In the genomic region with DNA sequence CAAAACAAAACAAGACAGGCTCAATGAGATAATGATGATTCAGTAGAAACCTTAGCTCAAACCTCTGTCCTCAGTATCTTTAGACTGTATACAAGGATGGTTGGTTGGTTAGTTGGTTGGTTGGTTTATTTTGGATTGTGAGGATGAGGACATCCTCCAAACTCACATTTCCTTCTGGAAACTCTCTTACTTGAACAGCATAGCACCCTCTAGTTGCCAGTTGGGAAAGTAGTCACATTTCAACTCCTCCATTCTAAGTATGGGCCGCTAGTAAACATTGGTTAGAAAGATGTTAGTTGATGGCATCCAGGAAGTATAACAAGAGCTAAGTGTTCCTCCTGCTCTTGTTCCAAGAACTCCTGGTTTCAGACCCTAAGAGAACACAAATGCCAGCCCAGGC, we compare ENCODE assay signal across 18 mouse cellular contexts. TPM values are rescaled to one million over a fixed set of nuclear protein-coding genes. Genes with fewer than 3 reads are reported as not detected.
"Had no signal": no experiment of that assay in that cellular context is flagged by ENCODE, and none has a peak within 500 bp of the region (broad histone marks: within the 10 kb centered on the region; RNA-seq: fewer than 3 reads in every experiment).

No protein-coding gene starts in this region.

- H3K9me3 ChIP-seq: limb, embryonic 12.5 days; megakaryocyte, embryonic 14.5 days; midbrain, embryonic 12.5 days; neural tube, embryonic 15.5 days had no signal

- H3K27ac ChIP-seq: limb, embryonic 12.5 days; liver, embryonic 14.5 days; macrophage; midbrain, embryonic 12.5 days; neural tube, embryonic 15.5 days had no signal

- H3K4me3 ChIP-seq: limb, embryonic 12.5 days; megakaryocyte, embryonic 14.5 days; midbrain, embryonic 12.5 days; myocyte; neural tube, embryonic 15.5 days had no signal

- DNase-seq: kidney, adult 8-10 months; kidney, postnatal 10 days; kidney, postnatal 4 days; liver; lung, adult 2 months; lung, postnatal 10 days; right cerebral cortex, adult 18-20 months; thymus, adult 18-20 months; thymus, postnatal 14 days had no signal

- H3K9ac ChIP-seq: limb, embryonic 12.5 days; liver, embryonic 14.5 days; midbrain, embryonic 12.5 days; neural tube, embryonic 15.5 days had no signal

- H3K4me2 ChIP-seq: limb, embryonic 12.5 days; midbrain, embryonic 12.5 days; neural tube, embryonic 15.5 days had no signal

- ATAC-seq: midbrain, embryonic 16.5 days had no signal

- H3K4me1 ChIP-seq: limb, embryonic 12.5 days; megakaryocyte, embryonic 14.5 days; midbrain, embryonic 12.5 days; neural tube, embryonic 15.5 days had no signal

- H3K36me3 ChIP-seq: limb, embryonic 12.5 days; midbrain, embryonic 12.5 days; neural tube, embryonic 15.5 days had no signal

- H3K27me3 ChIP-seq: limb, embryonic 12.5 days; megakaryocyte, embryonic 14.5 days; midbrain, embryonic 12.5 days; neural tube, embryonic 15.5 days had no signal

RNA-seq across cellular contexts. Expression of gene BC053393, which starts 2.2 kb away (rescaled TPM):
- polyA plus RNA-seq: liver, embryonic 14.5 days; macrophage; midbrain, embryonic 12.5 days; midbrain, embryonic 16.5 days; myocyte; neural tube, embryonic 11.5 days; neural tube, embryonic 15.5 days had no signal

RNA-seq across cellular contexts. Expression of gene Gm12169, which starts 45.1 kb away (rescaled TPM):
- polyA plus RNA-seq: limb, embryonic 12.5 days; liver, embryonic 14.5 days; lung, adult 2 months; macrophage; midbrain, embryonic 12.5 days; midbrain, embryonic 16.5 days; myocyte; neural tube, embryonic 11.5 days; neural tube, embryonic 15.5 days had no signal

RNA-seq across cellular contexts. Expression of gene Dppa1, which starts 60.0 kb away (rescaled TPM):
- polyA plus RNA-seq: limb, embryonic 12.5 days; liver, embryonic 14.5 days; lung, adult 2 months; macrophage; midbrain, embryonic 12.5 days; midbrain, embryonic 16.5 days; myocyte; neural tube, embryonic 11.5 days; neural tube, embryonic 15.5 days had no signal
